Mouse (Mus musculus): ENCODE results near the gene Tmem213.

DNA sequence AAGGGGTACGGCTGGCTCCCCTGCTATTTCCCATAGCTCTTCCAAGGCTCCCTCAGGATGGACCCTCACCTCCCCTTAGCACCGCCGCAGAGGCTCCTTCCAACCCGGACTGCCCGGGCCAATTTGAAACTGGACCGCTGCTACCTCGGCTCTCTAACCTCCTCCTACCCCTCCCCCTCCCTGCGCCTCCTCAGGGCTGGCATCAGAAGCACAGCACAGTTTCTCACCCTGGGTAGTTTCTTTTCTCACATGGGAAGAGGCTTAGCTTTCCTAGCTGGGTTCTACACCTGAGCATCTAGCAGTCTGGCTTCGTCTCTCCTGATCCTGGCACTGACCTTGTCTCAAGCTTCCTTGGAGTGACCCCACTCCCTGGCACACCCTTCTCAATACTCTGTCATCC lies 816 bp downstream of the Tmem213 start:
- TF ChIP-seq POLR2A (IDR thresholded peaks at IDR 0.05; ENCODE audit: low read depth, low read length) (no peak), CTCF (IDR thresholded peaks at IDR 0.05; ENCODE audit: borderline replicate concordance, insufficient read depth, low read length) (no peak)
